In the genomic region with DNA sequence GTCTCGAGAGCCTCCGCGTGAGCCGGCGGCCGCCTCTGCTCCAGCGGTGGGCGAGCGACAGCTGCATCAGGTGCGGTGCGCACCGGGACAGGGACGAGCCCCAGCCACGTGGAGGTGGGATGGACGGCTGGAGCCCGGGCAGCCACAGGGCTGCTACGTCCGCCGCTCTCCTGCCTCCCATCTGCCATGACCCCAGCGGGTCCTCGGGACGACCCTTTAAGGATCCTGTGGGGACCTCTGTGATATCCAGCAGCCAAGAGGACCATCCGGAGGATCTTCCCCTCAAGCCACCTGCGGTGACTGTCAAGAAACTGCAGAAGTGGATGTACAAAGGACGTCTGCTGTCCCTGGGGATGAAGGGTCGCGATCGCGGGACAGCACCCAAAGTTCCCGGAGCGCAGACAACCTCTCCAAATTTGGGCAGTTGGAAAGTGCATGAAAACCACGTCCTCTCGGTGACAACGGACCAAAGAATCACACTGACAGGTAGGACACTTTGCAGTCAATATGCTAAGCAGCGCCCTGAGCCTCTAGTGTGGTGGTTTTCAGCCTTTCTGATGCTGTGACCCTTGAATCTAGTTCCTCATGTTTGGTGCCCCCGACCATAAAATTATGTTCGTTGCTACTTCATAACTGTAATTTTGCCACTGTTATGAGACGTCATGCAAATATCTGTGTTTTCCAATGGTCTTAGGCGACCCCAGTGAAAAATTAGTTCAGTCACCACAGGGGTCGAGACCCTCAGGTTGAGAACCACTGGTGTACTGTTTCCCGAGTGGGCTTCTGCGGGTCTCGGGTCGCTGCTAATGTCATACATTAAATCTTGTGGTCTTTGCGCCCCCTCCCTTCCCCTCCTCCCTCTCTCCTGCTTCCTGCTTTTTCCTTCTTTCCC, we compare ENCODE assay signal across 7 mouse cellular contexts. TPM values are rescaled to one million over a fixed set of nuclear protein-coding genes. Genes with fewer than 3 reads are reported as not detected.
A peak's percentile ranks its signal among the peaks of the same experiment; 100 is the strongest.
DNase-seq lines count a peak whose midpoint lies in the region; ATAC-seq lines count a peak whose summit lies in the region.

No protein-coding gene starts in this region.

- no peaks in the 10 kb centered on the region for H3K9me3 ChIP-seq in embryonic facial prominence, embryonic 12.5 days
- H3K9me3 ChIP-seq in intestine, embryonic 15.5 days = no peaks in the 10 kb centered on the region
- H3K9me3 ChIP-seq in neural tube, embryonic 12.5 days = no peaks in the 10 kb centered on the region

- under 1% methylated on average over 45 of the region's 45 CpGs for WGBS in embryonic facial prominence, embryonic 12.5 days
- under 1% methylated on average over 45 of the region's 45 CpGs for WGBS in intestine, embryonic 15.5 days
- WGBS in neural tube, embryonic 12.5 days = 1% methylated on average over 45 of the region's 45 CpGs

- H3K4me1 ChIP-seq in embryonic facial prominence, embryonic 12.5 days = peaks cover 18% of the 10 kb centered on the region
- H3K4me1 ChIP-seq in intestine, embryonic 15.5 days (replicated peaks) = 0 out of 2 replicates have a peak, but pooled peaks cover 4% of the 10 kb centered on the region
- peaks cover 12% of the 10 kb centered on the region for H3K4me1 ChIP-seq in neural tube, embryonic 12.5 days

- DNase-seq in thymus, postnatal 0 days (ENCODE audit: low spot score) = peak; percentile 18
- no peak for DNase-seq in thymus, postnatal 10 days (ENCODE audit: low spot score in 2 of 2)
- no peak for DNase-seq in layer of hippocampus, postnatal 36 days

- no peaks in the 10 kb centered on the region for H3K36me3 ChIP-seq in embryonic facial prominence, embryonic 12.5 days
- no peaks in the 10 kb centered on the region for H3K36me3 ChIP-seq in intestine, embryonic 15.5 days
- H3K36me3 ChIP-seq in neural tube, embryonic 12.5 days = no peaks in the 10 kb centered on the region

- H3K4me2 ChIP-seq in embryonic facial prominence, embryonic 12.5 days (replicated peaks) = peak overlapping the region; percentile 85
- H3K4me2 ChIP-seq in intestine, embryonic 15.5 days (replicated peaks) = peak overlapping the region; percentile 73
- H3K4me2 ChIP-seq in neural tube, embryonic 12.5 days (replicated peaks) = peak overlapping the region; percentile 93

- H3K27ac ChIP-seq in embryonic facial prominence, embryonic 12.5 days = peak overlapping the region; percentile 93; the same call in 1 of the 2 replicates
- H3K27ac ChIP-seq in intestine, embryonic 15.5 days = peak overlapping the region; percentile 96
- H3K27ac ChIP-seq in neural tube, embryonic 12.5 days = no peak overlapping the region

- peak; percentile 45 for ATAC-seq in embryonic facial prominence, embryonic 12.5 days (ENCODE audit: insufficient number of reproducible peaks, insufficient read depth, low FRiP score, low TSS enrichment)
- ATAC-seq in intestine, embryonic 15.5 days = no peak; the same call in 1 of the 2 replicates
- peak; percentile 63 for ATAC-seq in neural tube, embryonic 12.5 days (ENCODE audit: low FRiP score, low read depth)
- ATAC-seq in granulocyte monocyte progenitor cell, adult 5-6 weeks (replicated peaks; ENCODE audit: poor library complexity, severe bottlenecking) = no peak

- peak overlapping the region; percentile 81 for H3K9ac ChIP-seq in embryonic facial prominence, embryonic 12.5 days
- peak overlapping the region; percentile 77 for H3K9ac ChIP-seq in intestine, embryonic 15.5 days
- H3K9ac ChIP-seq in neural tube, embryonic 12.5 days = peak overlapping the region; percentile 73

- H3K4me3 ChIP-seq in embryonic facial prominence, embryonic 12.5 days = peak overlapping the region; percentile 75
- peak overlapping the region; percentile 72 for H3K4me3 ChIP-seq in intestine, embryonic 15.5 days (replicated peaks)
- H3K4me3 ChIP-seq in neural tube, embryonic 12.5 days = peak overlapping the region; percentile 71

- peaks cover 19% of the 10 kb centered on the region for H3K27me3 ChIP-seq in embryonic facial prominence, embryonic 12.5 days
- H3K27me3 ChIP-seq in intestine, embryonic 15.5 days (replicated peaks) = no peaks in the 10 kb centered on the region
- peaks cover 32% of the 10 kb centered on the region for H3K27me3 ChIP-seq in neural tube, embryonic 12.5 days (replicated peaks)

RNA-seq across cellular contexts. Expression of a gene that starts 1.3 kb away (rescaled TPM):
- polyA plus RNA-seq in thymus, postnatal 0 days (2015; fragmentation: Nextera tagmentation; extraction: Ambion mirVana) = 0.54 and 0.61 TPM in 2 replicates
- polyA plus RNA-seq in embryonic facial prominence, embryonic 12.5 days (2016; fragmentation: Nextera tagmentation; extraction: Ambion mirVana) = 2.9 and 3.0 TPM in 2 replicates
- polyA plus RNA-seq in intestine, embryonic 15.5 days (2015; fragmentation: Nextera tagmentation; extraction: Ambion mirVana) = 1.9 and 2.4 TPM in 2 replicates
- polyA plus RNA-seq in neural tube, embryonic 12.5 days (2016; fragmentation: Nextera tagmentation; extraction: Ambion mirVana) = 0.76 and 0.84 TPM in 2 replicates
- 1 to 10 TPM; 3.6 to 4.0 TPM for total RNA-seq in layer of hippocampus, postnatal 36 days (2021)
- total RNA-seq in granulocyte monocyte progenitor cell, adult 5-6 weeks (2014; fragmentation: Nextera tagmentation) = 2.3 and 5.3 TPM in 2 replicates
- 2.7 and 3.6 TPM in 2 replicates for total RNA-seq in granulocyte monocyte progenitor cell, adult 5-6 weeks (2017)

RNA-seq across cellular contexts. Expression of a gene that starts 51.1 kb away (rescaled TPM):
- 42.1 and 42.2 TPM in 2 replicates for polyA plus RNA-seq in thymus, postnatal 0 days (2015; fragmentation: Nextera tagmentation; extraction: Ambion mirVana)
- polyA plus RNA-seq in embryonic facial prominence, embryonic 12.5 days (2016; fragmentation: Nextera tagmentation; extraction: Ambion mirVana) = 50.4 and 54.2 TPM in 2 replicates
- 48.9 and 55.7 TPM in 2 replicates for polyA plus RNA-seq in intestine, embryonic 15.5 days (2015; fragmentation: Nextera tagmentation; extraction: Ambion mirVana)
- polyA plus RNA-seq in neural tube, embryonic 12.5 days (2016; fragmentation: Nextera tagmentation; extraction: Ambion mirVana) = 64.7 and 68.2 TPM in 2 replicates
- 10 to 100 TPM; 43.9 to 44.7 TPM for total RNA-seq in layer of hippocampus, postnatal 36 days (2021)
- total RNA-seq in granulocyte monocyte progenitor cell, adult 5-6 weeks (2014; fragmentation: Nextera tagmentation) = 9.7 and 16.0 TPM in 2 replicates
- total RNA-seq in granulocyte monocyte progenitor cell, adult 5-6 weeks (2017) = 15.9 and 18.6 TPM in 2 replicates

Comparison
In these comparisons a context has a peak if more than half of its experiments do, and no peak if none do; other contexts are left out.
1. ATAC-seq: peak in embryonic facial prominence, embryonic 12.5 days (single experiment) and neural tube, embryonic 12.5 days (single experiment); none in intestine, embryonic 15.5 days (single experiment) and granulocyte monocyte progenitor cell, adult 5-6 weeks (single experiment).
2. Peak in every context shown above with its lines, with median percentiles within 50 percentile points of each other: H3K4me2 ChIP-seq, H3K4me3 ChIP-seq and H3K9ac ChIP-seq.